Comparison of ENCODE assay signal across 8 mouse cellular contexts in genomic region chr2:119546848-119547521, GRCm38 (mm10). TPM values are rescaled to one million over a fixed set of nuclear protein-coding genes. Genes with fewer than 3 reads are reported as not detected.
DNase-seq lines count a peak whose midpoint lies in the region; ATAC-seq and TF ChIP-seq lines count a peak whose summit lies in the region.

No protein-coding gene starts in this region.

- H3K27ac ChIP-seq in heart, embryonic 15.5 days = peak overlapping the region; percentile 71
- H3K27ac ChIP-seq in liver, embryonic 14.5 days = peak overlapping the region; percentile 87
- peak overlapping the region; percentile 62; the same call in 1 of the 2 replicates for H3K27ac ChIP-seq in neural tube, embryonic 11.5 days (ENCODE audit: low read depth, low read length)
- peak overlapping the region; percentile 94 for H3K27ac ChIP-seq in stomach, postnatal 0 days (replicated peaks)

- peak overlapping the region; percentile 75 for H3K4me2 ChIP-seq in heart, embryonic 15.5 days
- peak overlapping the region; percentile 84 for H3K4me2 ChIP-seq in liver, embryonic 14.5 days (ENCODE audit: low read depth)
- H3K4me2 ChIP-seq in neural tube, embryonic 11.5 days (ENCODE audit: low read depth) = peak overlapping the region; percentile 61
- peak overlapping the region; percentile 72 for H3K4me2 ChIP-seq in stomach, postnatal 0 days (replicated peaks; ENCODE audit: low read depth)

- TF ChIP-seq CTCF in liver, embryonic 14.5 days (IDR thresholded peaks at IDR 0.05; ENCODE audit: low read depth) = peak; percentile 99
- TF ChIP-seq CTCF in stomach, postnatal 0 days (IDR thresholded peaks at IDR 0.05; ENCODE audit: low read depth) = peak; percentile 98

- peak overlapping the region; percentile 45; the same call in 1 of the 2 replicates for H3K9ac ChIP-seq in heart, embryonic 15.5 days
- H3K9ac ChIP-seq in liver, embryonic 14.5 days (replicated peaks) = peak overlapping the region; percentile 72
- peak overlapping the region; percentile 51; the same call in 1 of the 2 replicates for H3K9ac ChIP-seq in neural tube, embryonic 11.5 days (ENCODE audit: low read length)
- H3K9ac ChIP-seq in stomach, postnatal 0 days (ENCODE audit: low read length) = 0 out of 2 replicates have a peak overlapping the region, but pooled peaks have one; percentile 1

- no peak for TF ChIP-seq EP300 in liver, embryonic 14.5 days (IDR thresholded peaks at IDR 0.05; ENCODE audit: low read depth)
- no peak for TF ChIP-seq EP300 in stomach, postnatal 0 days (optimal IDR thresholded peaks at IDR 0.05)

- H3K27me3 ChIP-seq in heart, embryonic 15.5 days = no peaks in the 10 kb centered on the region
- no peaks in the 10 kb centered on the region for H3K27me3 ChIP-seq in liver, embryonic 14.5 days (ENCODE audit: control insufficient read depth, insufficient read depth, low read length)
- H3K27me3 ChIP-seq in neural tube, embryonic 11.5 days (ENCODE audit: control insufficient read depth, insufficient read depth, low read length) = no peaks in the 10 kb centered on the region
- no peaks in the 10 kb centered on the region for H3K27me3 ChIP-seq in stomach, postnatal 0 days (ENCODE audit: control insufficient read depth, insufficient read depth, low read length)

- peaks cover 11% of the 10 kb centered on the region for H3K4me1 ChIP-seq in heart, embryonic 15.5 days (replicated peaks)
- H3K4me1 ChIP-seq in liver, embryonic 14.5 days (replicated peaks; ENCODE audit: control insufficient read depth in 2 of 2, insufficient read depth in 2 of 2, low read length in 1 of 2) = peaks cover 14 to 16% of the 10 kb centered on the region in 2 experiments
- H3K4me1 ChIP-seq in neural tube, embryonic 11.5 days (ENCODE audit: control insufficient read depth, insufficient read depth, low read length) = peaks cover 6% of the 10 kb centered on the region; the same call in 1 of the 2 replicates
- H3K4me1 ChIP-seq in stomach, postnatal 0 days (replicated peaks; ENCODE audit: control insufficient read depth, insufficient read depth) = no peaks in the 10 kb centered on the region

- H3K36me3 ChIP-seq in heart, embryonic 15.5 days = no peaks in the 10 kb centered on the region
- H3K36me3 ChIP-seq in liver, embryonic 14.5 days (replicated peaks; ENCODE audit: control insufficient read depth, insufficient read depth, low read depth) = no peaks in the 10 kb centered on the region
- H3K36me3 ChIP-seq in neural tube, embryonic 11.5 days (ENCODE audit: control insufficient read depth, insufficient read depth, low read length) = no peaks in the 10 kb centered on the region
- no peaks in the 10 kb centered on the region for H3K36me3 ChIP-seq in stomach, postnatal 0 days (ENCODE audit: control insufficient read depth, insufficient read depth, low read length)

- WGBS in heart, embryonic 15.5 days = 2% methylated on average over 30 of the region's 30 CpGs
- WGBS in liver, embryonic 14.5 days (ENCODE audit: insufficient replicate concordance) = under 1% methylated on average over 30 of the region's 30 CpGs
- WGBS in neural tube, embryonic 11.5 days = under 1% methylated on average over 30 of the region's 30 CpGs
- WGBS in stomach, postnatal 0 days = under 1% methylated on average over 30 of the region's 30 CpGs

- peak; percentile 82 for ATAC-seq in CD4-positive, CD25-positive, alpha-beta regulatory T cell, adult 4 months
- peak; percentile 40 for ATAC-seq in heart, embryonic 15.5 days (replicated peaks; ENCODE audit: insufficient number of reproducible peaks, insufficient read depth, low FRiP score, low read depth)
- peak; percentile 81 for ATAC-seq in liver, embryonic 14.5 days (ENCODE audit: insufficient read depth)
- ATAC-seq in neural tube, embryonic 11.5 days (ENCODE audit: insufficient read depth, low FRiP score, low TSS enrichment) = peak; percentile 71
- ATAC-seq in stomach, postnatal 0 days (ENCODE audit: low FRiP score, low TSS enrichment) = peak; percentile 84

- peak; percentile 90 for DNase-seq in c-Kit-negative CD71-positive TER-119-positive erythroid progenitor cells, embryonic 14.5 days (ENCODE audit: low read depth, low spot score)
- DNase-seq in fibroblast of lung, adult 2 months (ENCODE audit: low read depth) = peak; percentile 79
- peak; percentile 85 to 93 for DNase-seq in kidney, postnatal 25 days
- peak; percentile 86 to 91 (median 88) for DNase-seq in liver, embryonic 14.5 days (ENCODE audit: low read depth in 3 of 3, low spot score in 3 of 3)
- peak; percentile 87 for DNase-seq in neural tube, embryonic 11.5 days (ENCODE audit: low spot score)
- peak; percentile 93 for DNase-seq in stomach, postnatal 0 days (ENCODE audit: low spot score)

- no peaks in the 10 kb centered on the region for H3K9me3 ChIP-seq in heart, embryonic 15.5 days (replicated peaks)
- no peaks in the 10 kb centered on the region for H3K9me3 ChIP-seq in liver, embryonic 14.5 days (ENCODE audit: control insufficient read depth, low read length)
- no peaks in the 10 kb centered on the region for H3K9me3 ChIP-seq in neural tube, embryonic 11.5 days (ENCODE audit: control insufficient read depth, low read length)
- no peaks in the 10 kb centered on the region for H3K9me3 ChIP-seq in stomach, postnatal 0 days (ENCODE audit: control insufficient read depth, low read length)

- peak overlapping the region; percentile 82 for H3K4me3 ChIP-seq in heart, embryonic 15.5 days
- H3K4me3 ChIP-seq in liver, embryonic 14.5 days (ENCODE audit: insufficient read depth in 1 of 2, low read depth in 2 of 2, low read length in 2 of 2) = peak overlapping the region; percentile 72 to 86
- H3K4me3 ChIP-seq in neural tube, embryonic 11.5 days (ENCODE audit: low read depth, low read length) = peak overlapping the region; percentile 73
- peak overlapping the region; percentile 81 for H3K4me3 ChIP-seq in stomach, postnatal 0 days (ENCODE audit: low read depth, low read length)

RNA-seq across cellular contexts. Expression of gene Exd1, which starts 0.4 kb away (rescaled TPM):
- polyA plus RNA-seq in CD4-positive, CD25-positive, alpha-beta regulatory T cell, adult 4 months (2017; shearing (Covaris generic)) = under 1 TPM in 1 of 2 experiments, not detected in 1; 0.16 TPM
- 0.21 and 0.27 TPM in 2 replicates for polyA plus RNA-seq in heart, embryonic 15.5 days (2015; fragmentation: Nextera tagmentation; extraction: Ambion mirVana)
- polyA plus RNA-seq in liver, embryonic 14.5 days (2012; rRNA removed) = 0.11 and 0.12 TPM in 2 replicates
- polyA plus RNA-seq in liver, embryonic 14.5 days (2014; fragmentation: Nextera tagmentation; extraction: Ambion mirVana) = 0.14 and 0.15 TPM in 2 replicates
- 0.57 and 0.65 TPM in 2 replicates for polyA plus RNA-seq in neural tube, embryonic 11.5 days (2014; fragmentation: Nextera tagmentation; extraction: Ambion mirVana)
- 0.16 and 0.35 TPM in 2 replicates for polyA plus RNA-seq in stomach, postnatal 0 days (2015; fragmentation: Nextera tagmentation; extraction: Ambion mirVana)

RNA-seq across cellular contexts. Expression of gene Chp1, which starts 0.5 kb away (rescaled TPM):
- polyA plus RNA-seq in CD4-positive, CD25-positive, alpha-beta regulatory T cell, adult 4 months (2017; shearing (Covaris generic)) = 10 to 100 TPM; 75.5 to 85.2 TPM
- polyA plus RNA-seq in heart, embryonic 15.5 days (2015; fragmentation: Nextera tagmentation; extraction: Ambion mirVana) = 47.2 and 50.3 TPM in 2 replicates
- 28.1 and 31.3 TPM in 2 replicates for polyA plus RNA-seq in liver, embryonic 14.5 days (2012; rRNA removed)
- 47.5 and 49.3 TPM in 2 replicates for polyA plus RNA-seq in liver, embryonic 14.5 days (2014; fragmentation: Nextera tagmentation; extraction: Ambion mirVana)
- 69.4 and 72.8 TPM in 2 replicates for polyA plus RNA-seq in neural tube, embryonic 11.5 days (2014; fragmentation: Nextera tagmentation; extraction: Ambion mirVana)
- 127 and 134 TPM in 2 replicates for polyA plus RNA-seq in stomach, postnatal 0 days (2015; fragmentation: Nextera tagmentation; extraction: Ambion mirVana)

Comparison
In these comparisons a context has a peak if more than half of its experiments do, and no peak if none do; other contexts are left out.
1. Peak in every context shown above with its lines: DNase-seq, ATAC-seq, H3K4me3 ChIP-seq and H3K27ac ChIP-seq.
2. H3K9ac ChIP-seq: peak in every context shown above with its lines; median percentile 72 in liver, embryonic 14.5 days; 51 in neural tube, embryonic 11.5 days; 45 in heart, embryonic 15.5 days; 1 in stomach, postnatal 0 days.